Comparison of ENCODE assay signal across 28 mouse cellular contexts in genomic region chr1:46521032-46521431, GRCm38 (mm10).
"Had no signal": no experiment of that assay in that cellular context is flagged by ENCODE, and none has a peak within 500 bp of the region (broad histone marks: within the 10 kb centered on the region; RNA-seq: fewer than 3 reads in every experiment).

No protein-coding gene starts in this region.

- H3K27ac ChIP-seq: embryonic facial prominence, embryonic 10.5 days; embryonic facial prominence, embryonic 12.5 days; embryonic facial prominence, embryonic 13.5 days; embryonic facial prominence, embryonic 15.5 days; forebrain, embryonic 10.5 days; forebrain, embryonic 12.5 days; forebrain, embryonic 13.5 days; forebrain, embryonic 15.5 days; gastrocnemius, adult 2 months had no signal

- H3K4me3 ChIP-seq: embryonic facial prominence, embryonic 10.5 days; embryonic facial prominence, embryonic 12.5 days; embryonic facial prominence, embryonic 13.5 days; embryonic facial prominence, embryonic 15.5 days; erythroblast, embryonic 14.5 days; forebrain, embryonic 10.5 days; forebrain, embryonic 12.5 days; forebrain, embryonic 13.5 days; forebrain, embryonic 15.5 days; gastrocnemius, adult 2 months had no signal

- H3K27me3 ChIP-seq: embryonic facial prominence, embryonic 12.5 days; embryonic facial prominence, embryonic 13.5 days; embryonic facial prominence, embryonic 15.5 days; forebrain, embryonic 12.5 days; forebrain, embryonic 13.5 days; forebrain, embryonic 15.5 days had no signal

- H3K9me3 ChIP-seq: embryonic facial prominence, embryonic 10.5 days; embryonic facial prominence, embryonic 12.5 days; embryonic facial prominence, embryonic 13.5 days; embryonic facial prominence, embryonic 15.5 days; forebrain, embryonic 10.5 days; forebrain, embryonic 12.5 days; forebrain, embryonic 13.5 days; forebrain, embryonic 15.5 days had no signal

- H3K4me1 ChIP-seq: embryonic facial prominence, embryonic 10.5 days; embryonic facial prominence, embryonic 12.5 days; embryonic facial prominence, embryonic 13.5 days; embryonic facial prominence, embryonic 15.5 days; forebrain, embryonic 10.5 days; forebrain, embryonic 12.5 days; forebrain, embryonic 13.5 days; forebrain, embryonic 15.5 days had no signal

- H3K36me3 ChIP-seq: embryonic facial prominence, embryonic 10.5 days; embryonic facial prominence, embryonic 12.5 days; embryonic facial prominence, embryonic 13.5 days; embryonic facial prominence, embryonic 15.5 days; forebrain, embryonic 10.5 days; forebrain, embryonic 12.5 days; forebrain, embryonic 15.5 days had no signal

- DNase-seq: cerebellum, adult 18-20 months; cerebellum, adult 2 months; cerebellum, adult 8-10 months; cerebellum, adult 9-10 months; cerebellum, adult 9-11 months; cerebellum, postnatal 10 days; cerebellum, postnatal 14 days; cerebellum, postnatal 25 days; cerebellum, postnatal 36 days; embryo, embryonic 11 days; forebrain, postnatal 0 days; gastrocnemius, adult 2 months; gastrocnemius, postnatal 10 days; gastrocnemius, postnatal 14 days; gastrocnemius, postnatal 25 days; gastrocnemius, postnatal 36 days; heart, adult 11 months had no signal

- H3K4me2 ChIP-seq: embryonic facial prominence, embryonic 12.5 days; embryonic facial prominence, embryonic 13.5 days; embryonic facial prominence, embryonic 15.5 days; forebrain, embryonic 12.5 days; forebrain, embryonic 13.5 days; forebrain, embryonic 15.5 days had no signal

- H3K9ac ChIP-seq: embryonic facial prominence, embryonic 12.5 days; embryonic facial prominence, embryonic 13.5 days; embryonic facial prominence, embryonic 15.5 days; forebrain, embryonic 12.5 days; forebrain, embryonic 13.5 days; forebrain, embryonic 15.5 days; forebrain, postnatal 0 days had no signal

- ATAC-seq: forebrain, embryonic 13.5 days; forebrain, embryonic 14.5 days; forebrain, embryonic 15.5 days; forebrain, embryonic 16.5 days; forebrain, postnatal 0 days had no signal
